Mouse (Mus musculus) c-Kit-positive CD71-negative TER-119-negative erythroid progenitor cells, embryonic 14.5 days (primary cell): ENCODE results near the gene Fut9.

Source experiments
- DNase-seq: peaks from one replicate; pipeline ENCODE4 v3.0.0-alpha.2; 2013; ENCODE audit warnings: low read depth

The Fut9 gene

DNA sequence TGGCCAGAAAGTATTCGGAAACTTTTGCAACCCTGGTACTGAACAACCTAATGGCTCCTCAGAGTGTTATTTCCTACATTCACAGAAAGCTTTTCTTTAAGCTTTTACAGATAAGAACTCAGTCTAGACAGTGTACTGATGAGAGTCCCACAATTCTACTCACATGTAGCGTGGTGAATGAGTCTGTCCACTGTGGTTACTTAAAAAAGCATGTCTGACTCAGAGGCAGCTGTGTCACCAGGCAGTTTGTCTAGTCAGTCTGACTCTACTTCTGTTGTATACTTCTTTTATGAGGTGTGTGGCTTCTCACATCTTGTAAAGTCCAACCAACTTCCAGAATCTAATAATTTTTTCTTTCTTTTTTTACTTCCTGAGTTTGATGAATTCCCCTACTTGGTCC is 154.5 kb downstream of the Fut9 start:
- no peak for DNase-seq

DNA sequence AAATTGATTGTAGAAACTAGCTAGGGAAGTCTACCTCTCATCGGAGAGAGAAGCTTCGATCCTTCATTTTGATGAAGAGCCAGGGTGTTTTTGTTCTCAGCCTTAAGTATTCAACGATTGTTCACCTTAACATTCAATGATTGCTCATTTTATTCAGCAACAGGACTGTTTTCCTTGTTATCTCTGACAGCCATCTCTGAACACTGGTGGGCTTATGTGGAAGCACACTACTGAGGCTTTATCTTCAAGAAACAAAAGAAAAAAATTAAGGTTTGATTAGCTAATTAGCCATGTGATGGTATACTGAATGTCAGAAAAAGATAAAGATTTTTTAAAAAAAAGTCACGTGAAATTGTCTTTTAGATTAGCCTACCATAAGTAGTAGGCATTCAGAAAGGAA is 158.1 kb downstream of the Fut9 start:
- no peak for DNase-seq

DNA sequence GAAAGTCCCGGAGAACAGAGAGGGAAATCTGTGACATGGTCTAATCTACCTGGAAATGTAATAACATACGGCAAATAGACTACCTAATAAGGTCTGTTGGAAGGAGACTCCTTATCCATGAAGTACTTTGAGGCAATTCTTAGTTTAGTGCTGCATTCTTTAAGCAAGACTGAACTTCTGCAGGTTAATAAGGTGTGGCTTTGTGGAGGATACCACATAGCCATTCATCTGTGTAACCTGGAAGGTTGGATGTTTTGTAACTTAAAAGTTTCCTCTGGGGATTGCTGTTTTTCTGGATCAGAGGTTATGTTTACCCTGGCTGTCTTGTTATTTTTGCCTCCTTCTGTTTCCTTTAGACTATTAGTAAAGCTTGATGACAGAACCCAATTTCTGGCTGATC is 166.8 kb downstream of the Fut9 start:
- no peak for DNase-seq

GRCm38 (mm10) chr4:25628113-25628512 is 171.9 kb downstream of the Fut9 start:
- no peak for DNase-seq

DNA sequence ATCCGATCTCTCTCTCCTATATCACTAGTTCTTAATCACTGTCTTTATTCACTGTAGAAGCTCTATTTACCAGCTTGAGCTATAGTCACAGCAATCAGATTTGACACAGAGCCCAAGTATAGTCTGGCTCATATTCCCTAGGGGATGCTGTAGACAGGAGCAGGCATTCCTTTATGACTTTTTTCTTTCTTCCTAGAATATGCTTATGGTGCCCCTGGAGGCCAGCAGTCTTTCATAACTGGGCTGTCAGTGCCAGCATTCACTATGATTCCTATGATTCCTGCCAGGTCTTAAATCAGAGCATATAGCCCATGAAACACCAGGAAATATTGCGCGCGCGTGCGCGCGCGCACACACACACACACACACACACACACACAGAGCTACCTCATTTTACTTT is 172.6 kb downstream of the Fut9 start:
- DNase-seq = no peak

DNA sequence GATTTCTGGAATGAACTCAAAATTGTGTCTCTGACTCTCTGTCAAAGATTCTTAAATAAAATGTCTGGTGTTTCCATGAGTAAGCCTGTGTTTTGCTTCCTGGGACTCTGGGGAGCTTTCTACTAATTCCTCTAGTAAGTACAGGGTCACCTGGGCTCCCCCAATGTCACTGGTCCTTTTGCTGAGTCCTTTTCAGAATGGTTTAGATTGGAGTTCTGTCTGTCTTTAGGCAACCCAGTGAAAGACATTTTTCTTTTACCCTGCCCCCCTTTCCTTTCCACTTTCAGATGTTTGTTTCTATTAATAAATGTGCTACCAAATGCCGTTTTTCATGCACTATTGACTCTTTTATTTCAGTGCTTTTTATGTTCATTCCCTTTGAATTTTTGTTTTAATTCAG is 173.0 kb downstream of the Fut9 start:
- DNase-seq = no peak

DNA sequence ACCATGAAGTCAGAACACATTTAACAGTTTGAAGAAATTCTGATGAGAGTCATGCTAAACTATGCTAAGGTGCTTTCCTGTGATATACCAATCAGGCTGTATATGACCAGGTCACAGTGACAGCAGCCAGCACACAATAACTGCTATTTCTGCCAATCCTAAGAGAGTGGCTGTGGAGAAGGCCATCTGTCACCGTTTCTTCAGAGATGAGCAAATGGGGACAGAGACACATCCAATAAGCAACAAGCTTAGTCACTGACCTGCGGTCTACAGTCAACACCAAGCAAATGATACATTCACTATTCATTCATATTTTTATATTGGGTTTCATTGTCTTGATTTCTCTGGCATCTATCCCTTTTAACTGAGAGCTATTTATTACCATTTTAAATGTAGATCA is 176.9 kb downstream of the Fut9 start:
- no peak for DNase-seq

GRCm38 (mm10) chr4:25617301-25617700 is 182.7 kb downstream of the Fut9 start:
- no peak for DNase-seq

DNA sequence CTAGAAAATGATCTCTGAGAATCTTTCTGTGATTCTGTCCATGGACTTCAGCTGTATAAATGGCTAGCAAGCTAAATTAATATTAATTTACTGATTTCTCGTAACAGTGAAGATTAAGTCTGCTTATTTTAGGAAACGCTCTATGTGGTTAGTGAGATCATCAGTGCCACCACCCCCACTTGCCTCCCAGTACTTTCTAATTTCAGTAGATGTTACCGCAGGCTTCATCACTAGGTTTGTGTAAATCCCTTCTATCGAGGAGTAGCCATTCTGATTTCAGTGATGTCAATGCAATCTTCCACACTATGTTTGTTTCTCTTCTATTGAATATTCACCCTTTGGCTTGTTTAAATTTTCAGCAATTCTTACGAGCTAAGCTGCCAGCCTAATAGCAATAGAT is 186.6 kb downstream of the Fut9 start:
- DNase-seq = no peak

- DNase-seq = no peak
Observed at GRCm38 (mm10) chr4:25610481-25610880, 189.6 kb downstream of the Fut9 start.

DNA sequence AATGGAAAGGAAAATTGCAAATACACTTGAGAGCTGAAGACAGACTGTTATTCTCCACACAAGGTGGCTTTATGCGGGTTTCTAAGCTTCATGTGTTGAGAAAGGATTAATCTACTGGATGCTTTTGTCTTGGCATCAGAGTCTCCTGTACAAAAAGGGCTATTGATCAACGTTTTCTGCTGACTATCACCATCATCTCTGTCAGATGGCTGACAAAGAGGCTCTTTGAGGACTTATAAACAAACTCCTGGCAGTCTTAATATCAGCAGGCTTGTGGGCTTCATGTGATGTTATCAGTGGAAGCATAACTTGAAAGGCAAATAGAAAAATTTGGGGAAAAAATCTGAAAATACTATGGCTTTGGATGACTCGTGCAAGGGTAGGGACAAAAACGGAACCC is 206.8 kb downstream of the Fut9 start:
- DNase-seq = no peak
